Mouse (Mus musculus): ENCODE results near the gene Lrp10. TPM values are rescaled to one million over a fixed set of nuclear protein-coding genes. Genes with fewer than 3 reads are reported as not detected.

Gene Lrp10
- polyA plus RNA-seq, 1 experiment from 2014 or later, result 30.1 TPM

DNA sequence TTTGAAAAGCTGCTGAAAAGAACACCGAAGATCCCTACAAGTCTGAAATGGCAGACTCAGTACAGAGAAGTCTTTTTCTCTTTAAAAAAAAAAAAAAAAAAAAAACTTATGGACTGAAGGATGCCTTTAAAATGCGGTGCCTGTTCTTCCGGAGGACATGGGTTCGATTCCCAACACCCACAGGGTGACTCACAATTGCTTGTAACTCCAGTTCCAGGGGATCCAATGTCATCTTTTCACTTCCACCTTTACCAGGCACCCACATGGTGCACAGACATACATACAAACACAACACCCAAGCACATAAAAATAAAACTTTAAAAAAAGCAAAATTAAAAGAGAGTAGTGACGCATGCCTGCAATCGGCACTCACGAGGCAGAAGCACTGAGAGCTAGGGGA is 36.2 kb upstream of the Lrp10 start:
- Histone ChIP-seq H3K4me1 (replicated peaks) (peaks cover 62% of the 10 kb centered on the region), H3K4me2 (peak overlapping the region; percentile 68), H3K27ac (replicated peaks) (no peak overlapping the region), H3K36me3 (peaks cover 11% of the 10 kb centered on the region; the same call in 1 of the 2 replicates), H3K4me3 (peak overlapping the region; percentile 58), H3K9ac (no peak overlapping the region), H3K9me3 (no peaks in the 10 kb centered on the region), H3K27me3 (peaks cover 15% of the 10 kb centered on the region)
- WGBS, result 94% methylated on average over 7 of the region's 7 CpGs
- no peak for ATAC-seq (ENCODE audit: low read depth)

DNA sequence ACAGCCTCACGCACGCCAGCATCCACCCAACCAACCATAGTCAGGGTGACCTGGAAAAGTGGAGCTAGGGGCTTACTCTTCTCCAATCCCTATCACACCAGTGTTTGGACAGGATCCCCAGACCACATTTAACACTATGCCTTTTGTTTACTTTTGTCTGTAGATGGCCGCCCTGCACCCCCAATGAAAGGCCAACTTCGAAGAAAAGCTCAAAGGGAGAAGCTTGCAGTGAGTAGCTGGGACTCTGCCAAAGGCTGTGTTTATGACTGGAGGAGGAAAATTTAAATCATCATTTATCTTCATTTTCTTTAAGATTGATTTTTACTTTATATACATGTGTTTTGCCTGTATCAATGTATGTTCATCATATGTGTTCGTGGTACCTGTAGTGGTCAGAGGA is 35.5 kb upstream of the Lrp10 start:
- WGBS, result 90% methylated on average over 5 of the region's 5 CpGs
- ATAC-seq (ENCODE audit: low read depth), result no peak
- Histone ChIP-seq H3K9me3 (no peaks in the 10 kb centered on the region), H3K4me1 (replicated peaks) (peaks cover 69% of the 10 kb centered on the region), H3K4me3 (no peak overlapping the region), H3K27ac (replicated peaks) (no peak overlapping the region), H3K9ac (no peak overlapping the region), H3K36me3 (peaks cover 11% of the 10 kb centered on the region; the same call in 1 of the 2 replicates), H3K27me3 (peaks cover 22% of the 10 kb centered on the region), H3K4me2 (no peak overlapping the region)

DNA sequence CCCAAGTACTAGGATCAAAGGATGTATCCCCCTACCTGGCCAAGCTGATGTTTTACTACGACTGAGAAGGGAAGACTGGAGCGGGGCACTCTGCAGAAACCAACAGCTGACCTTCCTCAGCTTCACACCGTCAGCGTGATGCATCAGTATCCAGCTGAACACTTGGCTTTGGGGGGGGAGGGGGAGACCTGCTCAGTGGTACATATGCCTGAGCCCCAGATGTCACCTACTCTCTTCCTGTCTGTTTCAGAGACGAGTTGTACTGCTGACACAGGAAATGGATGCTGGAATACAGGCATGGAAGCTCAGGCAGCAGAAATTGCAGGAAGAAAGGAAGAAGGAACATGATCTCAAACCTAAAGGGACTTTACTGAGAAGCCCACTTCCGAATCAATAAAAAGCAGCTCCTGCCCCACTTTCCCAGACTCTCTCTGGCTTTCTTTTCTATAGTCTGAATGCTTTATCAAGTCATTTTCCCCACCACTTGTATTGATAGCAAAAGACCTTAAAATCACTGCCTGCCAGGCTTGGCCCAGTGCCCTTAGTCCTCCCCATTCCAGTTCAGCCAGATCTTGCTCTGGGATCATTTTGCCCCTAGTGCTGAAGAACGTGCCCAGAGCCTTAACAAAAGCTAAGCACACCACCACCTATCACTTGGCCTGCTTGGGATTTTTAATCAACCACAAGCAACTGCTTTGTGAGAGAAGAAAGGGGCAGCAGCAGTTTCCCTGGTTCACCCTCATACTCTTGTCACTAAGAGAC is 34.4 kb upstream of the Lrp10 start:
- H3K9me3 ChIP-seq, result no peaks in the 10 kb centered on the region
- no peak overlapping the region; the same call in 1 of the 2 replicates for H3K9ac ChIP-seq
- peak overlapping the region; percentile 65 for H3K4me2 ChIP-seq
- WGBS, result 64% methylated on average over 7 of the region's 7 CpGs
- H3K27me3 ChIP-seq, result peaks cover 27% of the 10 kb centered on the region
- H3K36me3 ChIP-seq, result peaks cover 11% of the 10 kb centered on the region; the same call in 1 of the 2 replicates
- no peak for ATAC-seq (ENCODE audit: low read depth)
- peak overlapping the region; percentile 88 for H3K27ac ChIP-seq (replicated peaks)
- no peak overlapping the region; the same call in 1 of the 2 replicates for H3K4me3 ChIP-seq
- peaks cover 80% of the 10 kb centered on the region for H3K4me1 ChIP-seq (replicated peaks)

DNA sequence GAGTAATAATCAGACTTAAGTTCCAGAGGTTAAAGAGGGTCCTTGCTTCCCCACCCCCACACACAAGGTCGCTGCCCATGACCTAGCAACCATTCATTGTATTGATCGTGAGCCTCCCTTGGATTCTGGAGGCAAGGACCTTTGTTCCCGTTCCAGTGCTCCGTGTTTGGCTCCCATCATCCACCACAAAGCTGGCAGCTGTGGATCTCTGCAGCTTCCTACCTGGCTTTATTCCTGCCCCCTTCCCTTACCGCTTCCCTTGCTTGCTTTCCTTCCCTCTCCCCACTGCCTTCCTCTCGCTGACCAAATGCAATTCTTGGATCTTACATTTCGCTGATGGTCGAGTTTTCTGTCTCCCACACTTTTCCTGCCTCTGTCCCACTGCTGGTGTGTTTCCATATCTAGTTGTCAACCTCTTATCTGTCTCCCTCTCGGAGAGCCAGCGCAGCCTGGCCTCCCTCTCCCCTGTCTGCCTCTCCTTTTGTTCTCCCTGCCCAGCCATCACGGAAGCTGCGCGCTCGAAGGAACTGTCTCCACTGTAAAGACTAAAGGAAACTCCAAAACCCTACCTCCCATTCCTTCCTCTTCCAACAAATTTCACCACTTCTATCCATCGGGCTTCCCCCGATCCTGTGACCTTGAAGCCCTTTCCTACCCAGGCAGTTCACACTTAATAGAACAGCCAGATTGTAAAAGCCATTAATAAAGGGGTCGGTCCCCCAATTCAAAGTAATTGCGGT is 33.4 kb upstream of the Lrp10 start:
- H3K4me1 ChIP-seq (replicated peaks), result peaks cover 79% of the 10 kb centered on the region
- peaks cover 27% of the 10 kb centered on the region for H3K27me3 ChIP-seq
- peak overlapping the region; percentile 56 for H3K4me3 ChIP-seq

DNA sequence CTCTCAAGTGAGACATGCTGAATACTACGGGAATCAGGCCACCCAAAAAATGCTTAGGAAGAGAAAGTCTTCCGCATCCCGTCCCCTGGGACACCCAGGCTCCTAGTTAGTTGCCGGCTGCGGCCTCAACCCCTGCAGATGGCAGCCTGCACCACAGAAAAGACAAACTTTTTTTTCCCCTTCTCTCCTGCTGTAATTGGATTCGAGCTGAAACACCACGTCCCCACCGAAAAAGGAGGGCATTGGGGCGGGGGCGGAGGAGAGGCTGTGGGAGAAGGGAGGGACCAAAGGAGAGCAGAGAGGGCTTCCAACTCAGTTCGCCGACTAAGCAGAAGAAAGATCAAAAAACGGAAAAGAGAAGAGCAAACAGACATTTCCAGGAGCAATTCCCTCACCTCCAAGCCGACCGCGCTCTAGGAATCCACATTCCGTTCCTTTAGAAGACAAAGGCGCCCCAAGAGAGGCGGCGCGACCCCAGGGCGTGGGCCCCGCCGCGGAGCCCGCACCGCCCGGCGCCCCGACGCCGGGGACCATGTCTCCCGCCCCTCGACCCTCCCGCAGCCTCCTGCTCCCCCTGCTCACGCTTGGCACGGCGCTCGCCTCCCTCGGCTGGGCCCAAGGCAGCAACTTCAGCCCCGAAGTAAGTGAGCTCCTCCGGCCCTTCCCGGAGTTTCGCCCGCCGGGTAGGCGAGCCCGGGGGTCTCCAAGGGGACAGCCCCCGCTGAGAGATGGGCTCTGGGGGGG is 32.4 kb upstream of the Lrp10 start, which contains the start of gene Mmp14:
TSS of gene Mmp14 (plus strand) at position 279 of the 744 bp plus-strand sequence.
- H3K9ac ChIP-seq, result peak within 1 kb of the TSS; percentile 86
- peak within 1 kb of the TSS; percentile 88 for H3K27ac ChIP-seq (replicated peaks)
- peak within 1 kb of the TSS; percentile 65 for H3K4me2 ChIP-seq
- H3K4me3 ChIP-seq, result peak within 1 kb of the TSS; percentile 56
- ATAC-seq (ENCODE audit: low read depth), result peak; percentile 33
- no peaks in the 10 kb centered on the region for H3K9me3 ChIP-seq
- WGBS, result under 1% methylated on average over 48 of the region's 49 CpGs
- H3K4me1 ChIP-seq (replicated peaks), result peaks cover 72% of the 10 kb centered on the region
- peaks cover 11% of the 10 kb centered on the region; the same call in 1 of the 2 replicates for H3K36me3 ChIP-seq
- peaks cover 27% of the 10 kb centered on the region for H3K27me3 ChIP-seq

More for the DNA sequence above, 33.4 kb upstream of the Lrp10 start:
- Histone ChIP-seq H3K9ac (peak overlapping the region; percentile 86), H3K4me2 (peak overlapping the region; percentile 65), H3K36me3 (peaks cover 11% of the 10 kb centered on the region; the same call in 1 of the 2 replicates), H3K9me3 (no peaks in the 10 kb centered on the region), H3K27ac (replicated peaks) (peak overlapping the region; percentile 88)
- ATAC-seq (ENCODE audit: low read depth), result no peak
- 3% methylated on average over 18 of the region's 18 CpGs for WGBS

- WGBS, result 3% methylated on average over 54 of the region's 54 CpGs
- peak overlapping the region; percentile 65 for H3K4me2 ChIP-seq
- peaks cover 27% of the 10 kb centered on the region for H3K27me3 ChIP-seq
- H3K4me3 ChIP-seq, result peak overlapping the region; percentile 56
- ATAC-seq (ENCODE audit: low read depth), result peak; percentile 24
- H3K9ac ChIP-seq, result peak overlapping the region; percentile 86
- peak overlapping the region; percentile 88 for H3K27ac ChIP-seq (replicated peaks)
- H3K36me3 ChIP-seq, result peaks cover 11% of the 10 kb centered on the region; the same call in 1 of the 2 replicates
- peaks cover 71% of the 10 kb centered on the region for H3K4me1 ChIP-seq (replicated peaks)
- no peaks in the 10 kb centered on the region for H3K9me3 ChIP-seq
Measured at GRCm38 (mm10) chr14:54432078-54432836, 31.7 kb upstream of the Lrp10 start.

DNA sequence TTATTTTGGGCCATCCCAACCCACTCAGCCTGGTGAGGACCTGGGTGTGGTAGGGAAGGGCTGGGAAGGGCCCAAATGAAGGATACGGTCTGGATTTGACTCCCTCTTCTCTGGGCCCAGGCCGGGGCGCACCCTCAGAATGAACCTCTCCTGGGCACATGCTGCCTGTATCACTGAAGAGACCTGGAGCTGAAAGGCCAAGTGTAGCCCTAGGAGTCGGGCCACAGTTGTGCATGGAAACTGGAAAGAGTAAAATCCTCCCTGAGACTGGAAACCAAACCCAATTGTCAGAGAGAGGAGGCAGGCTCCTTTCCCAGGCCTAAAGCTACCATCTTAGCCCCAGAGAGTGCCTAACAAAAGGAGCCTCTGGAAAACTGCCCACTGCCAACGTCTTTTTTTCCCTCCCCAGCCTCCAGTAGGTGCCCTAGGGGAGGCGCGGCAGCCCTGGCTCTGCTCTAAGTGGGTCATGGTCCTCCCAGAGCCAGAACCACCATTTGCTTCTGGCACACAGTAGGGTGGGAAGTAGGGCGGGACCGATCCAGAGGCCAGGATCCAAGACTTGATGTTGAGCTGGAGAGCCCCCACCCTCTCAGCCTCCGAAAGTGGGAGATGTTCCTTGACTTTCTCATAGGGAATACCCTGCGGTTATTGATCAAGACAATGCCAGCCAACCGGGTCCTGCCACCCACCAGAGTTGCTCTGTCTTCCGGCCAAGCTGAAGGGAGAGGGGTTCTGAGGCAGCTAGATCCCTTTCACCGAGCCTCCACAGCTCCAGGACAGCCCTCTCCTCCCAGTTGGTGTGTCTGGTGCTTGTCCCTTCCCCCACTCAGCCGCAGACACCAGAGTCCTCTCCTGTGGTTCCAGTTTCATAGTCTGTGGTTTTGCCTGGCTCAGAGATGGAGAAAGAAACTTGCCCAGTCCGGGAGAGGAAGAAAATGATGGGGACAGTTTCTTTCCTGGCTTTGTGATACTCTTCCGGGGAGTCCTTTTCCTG is 30.8 kb upstream of the Lrp10 start:
- WGBS, result 54% methylated on average over 17 of the region's 17 CpGs
- peaks cover 62% of the 10 kb centered on the region for H3K4me1 ChIP-seq (replicated peaks)

GRCm38 (mm10) chr14:54433941-54434531 is 29.9 kb upstream of the Lrp10 start:
- Histone ChIP-seq H3K9me3 (no peaks in the 10 kb centered on the region), H3K9ac (peak overlapping the region; percentile 86; the same call in 1 of the 2 replicates), H3K27me3 (peaks cover 27% of the 10 kb centered on the region), H3K4me3 (peak overlapping the region; percentile 56), H3K4me2 (peak overlapping the region; percentile 65), H3K27ac (replicated peaks) (no peak overlapping the region), H3K4me1 (replicated peaks) (peaks cover 54% of the 10 kb centered on the region), H3K36me3 (peaks cover 19% of the 10 kb centered on the region)
- ATAC-seq (ENCODE audit: low read depth), result no peak
- WGBS, result 74% methylated on average over 12 of the region's 12 CpGs

More for the DNA sequence above, 30.8 kb upstream of the Lrp10 start:
- Histone ChIP-seq H3K9me3 (no peaks in the 10 kb centered on the region), H3K36me3 (peaks cover 11% of the 10 kb centered on the region; the same call in 1 of the 2 replicates), H3K4me2 (peak overlapping the region; percentile 65), H3K27ac (replicated peaks) (peak overlapping the region; percentile 88), H3K4me3 (peak overlapping the region; percentile 56), H3K9ac (peak overlapping the region; percentile 86), H3K27me3 (peaks cover 27% of the 10 kb centered on the region)
- peak; percentile 29; the same call in 1 of the 2 replicates for ATAC-seq (ENCODE audit: low read depth)

- H3K27ac ChIP-seq (replicated peaks), result no peak overlapping the region
- peaks cover 20% of the 10 kb centered on the region for H3K36me3 ChIP-seq
- no peak overlapping the region for H3K4me3 ChIP-seq
- no peak overlapping the region for H3K4me2 ChIP-seq
- no peak overlapping the region for H3K9ac ChIP-seq
- H3K4me1 ChIP-seq (replicated peaks), result peaks cover 41% of the 10 kb centered on the region
- H3K9me3 ChIP-seq, result no peaks in the 10 kb centered on the region
- peaks cover 27% of the 10 kb centered on the region for H3K27me3 ChIP-seq
- no peak for ATAC-seq (ENCODE audit: low read depth)
- 90% methylated on average over 11 of the region's 11 CpGs for WGBS
Measured at GRCm38 (mm10) chr14:54435194-54435918, 28.6 kb upstream of the Lrp10 start.
